8 mouse cellular contexts compared by ENCODE assay signal in genomic region chr17:34836856-34837221, GRCm38 (mm10). TPM values are rescaled to one million over a fixed set of nuclear protein-coding genes. Genes with fewer than 3 reads are reported as not detected.
DNase-seq lines count a peak whose midpoint lies in the region; ATAC-seq and TF ChIP-seq lines count a peak whose summit lies in the region.

Stk19 (minus strand) TSS chr17:34836945.
Dxo (plus strand) TSS chr17:34837019.

- H3K27ac ChIP-seq in hindbrain, embryonic 13.5 days = peak within 1 kb of the TSS; percentile 87

- peak within 1 kb of the TSS; percentile 86 for H3K9ac ChIP-seq in hindbrain, embryonic 13.5 days

- peak within 1 kb of the TSS; percentile 99 for H3K4me2 ChIP-seq in hindbrain, embryonic 13.5 days

- no peak for TF ChIP-seq CTCF in Patski (IDR thresholded peaks at IDR 0.05)

- H3K36me3 ChIP-seq in hindbrain, embryonic 13.5 days = peaks cover 54% of the 10 kb centered on the region

- CTCF ChIA-PET in Patski (lab: Charles Lee) = no interaction called here

- under 1% methylated on average over 40 of the region's 40 CpGs for WGBS in hindbrain, embryonic 13.5 days

- H3K4me3 ChIP-seq in hindbrain, embryonic 13.5 days = peak within 1 kb of the TSS; percentile 68

- in situ Hi-C loops in Patski (cut with MboI; ENCODE audit: low pct_unique_long_range_greater_than_20kb) = no loop called here

- H3K4me1 ChIP-seq in hindbrain, embryonic 13.5 days (replicated peaks) = peaks cover 35% of the 10 kb centered on the region

- DNase-seq in Patski (ENCODE audit: low read depth, low spot score) = peak; percentile 85
- peak; percentile 98 for DNase-seq in cerebellum, postnatal 14 days
- peak; percentile 96 for DNase-seq in frontal cortex, postnatal 14 days (ENCODE audit: low spot score in 2 of 2)
- DNase-seq in layer of hippocampus, postnatal 25 days (ENCODE audit: extremely low spot score in 1 of 2, low spot score in 1 of 2) = peak; percentile 92 to 95
- DNase-seq in lung, postnatal 25 days (ENCODE audit: low spot score) = peak; percentile 96
- DNase-seq in retina, embryonic 14.5 days (ENCODE audit: low spot score) = peak; percentile 99
- DNase-seq in thymus, postnatal 4 days = peak; percentile 93

- peak; percentile 78 for ATAC-seq in Patski
- ATAC-seq in hindbrain, embryonic 13.5 days (ENCODE audit: low FRiP score) = peak; percentile 90

- POLR2A ChIA-PET in Patski (lab: Charles Lee) = no interaction called here

- no peaks in the 10 kb centered on the region for H3K27me3 ChIP-seq in Patski
- no peaks in the 10 kb centered on the region for H3K27me3 ChIP-seq in hindbrain, embryonic 13.5 days

- H3K9me3 ChIP-seq in hindbrain, embryonic 13.5 days = no peaks in the 10 kb centered on the region

RNA-seq across cellular contexts. Expression of gene Stk19, which starts in this region (rescaled TPM):
- 50.8 TPM for polyA plus RNA-seq in Patski (2021)
- 36.5 and 40.5 TPM in 2 replicates for polyA plus RNA-seq in hindbrain, embryonic 13.5 days (2015; fragmentation: Nextera tagmentation; extraction: Ambion mirVana)
- total RNA-seq in layer of hippocampus, postnatal 25 days (2021) = 10 to 100 TPM; 57.3 to 59.8 TPM

RNA-seq across cellular contexts. Expression of gene Dxo, which starts in this region (rescaled TPM):
- polyA plus RNA-seq in Patski (2021) = 34.4 TPM
- polyA plus RNA-seq in hindbrain, embryonic 13.5 days (2015; fragmentation: Nextera tagmentation; extraction: Ambion mirVana) = 68.9 and 69.6 TPM in 2 replicates
- 10 to 100 TPM; 36.7 to 37.7 TPM for total RNA-seq in layer of hippocampus, postnatal 25 days (2021)

Comparison
In these comparisons a context has a peak if more than half of its experiments do, and no peak if none do; other contexts are left out.
1. Peak in every context shown above with its lines: DNase-seq, ATAC-seq, H3K4me3 ChIP-seq and H3K27ac ChIP-seq.